Mouse (Mus musculus) mouse embryonic stem cell (cell line): ENCODE measurements around the gene Cdca8.

Source experiments
- in situ Hi-C, 2 experiments: fragments of 300-500 bp; cut with MboI; formaldehyde crosslinking; loops; 1 replicate in 1 of 2; 3 replicates in 1 of 2; pipeline ENCODE4 v1.14.3; 2019 to 2020; ENCODE audit warnings: low sequenced_read_pairs in 2 of 2, low pct_unique_long_range_greater_than_20kb in 1 of 2, mixed read lengths in 1 of 2; ENCODE audit not compliant: unreplicated experiment in 1 of 2

Gene Cdca8

GRCm38 (mm10) chr4:124893769-124894168, 45.3 kb downstream of the Cdca8 start:
- in situ Hi-C loops: no loop called here

DNA sequence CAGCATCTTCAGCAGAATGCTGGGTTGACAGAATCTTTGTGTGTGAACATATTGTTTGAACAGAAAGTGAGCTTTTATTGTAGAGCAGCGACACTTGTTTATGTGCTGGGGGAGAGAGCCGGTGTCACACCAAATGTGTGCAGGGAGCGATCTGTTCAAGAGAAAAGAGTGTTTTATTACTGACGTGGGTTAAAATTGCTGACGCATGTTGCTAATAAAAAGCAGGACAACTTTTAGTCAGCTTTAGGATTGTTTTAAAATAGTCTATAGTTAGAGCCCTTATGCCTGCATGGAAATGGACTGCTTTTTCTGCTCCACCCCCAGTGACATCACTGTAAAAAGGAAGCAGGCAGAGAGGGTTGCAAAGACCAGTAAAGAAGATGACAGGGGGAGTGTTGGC, 48.3 kb downstream of the Cdca8 start:
- in situ Hi-C loops: no loop called here

- in situ Hi-C loops: no loop called here
Measured at GRCm38 (mm10) chr4:124889935-124890334, 49.2 kb downstream of the Cdca8 start.

DNA sequence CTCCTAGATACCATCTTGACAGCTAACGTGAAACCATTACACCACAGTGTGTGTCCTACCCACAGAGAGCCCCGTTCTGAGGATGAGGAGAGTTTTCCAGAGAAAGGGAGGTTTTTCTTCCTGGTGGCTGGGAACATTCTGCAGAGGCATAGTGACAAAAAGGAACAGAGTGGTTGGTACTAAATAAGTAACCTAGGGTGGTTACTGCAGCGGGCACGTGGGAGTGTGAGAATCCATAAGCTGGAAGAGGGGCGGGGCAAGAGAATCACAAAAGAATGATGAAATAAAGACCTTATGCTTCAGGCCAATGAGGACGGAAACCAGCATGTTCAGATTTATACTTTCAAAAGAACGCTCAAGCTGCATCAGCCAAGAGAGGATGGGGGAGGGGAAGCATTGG, 50.4 kb downstream of the Cdca8 start:
- in situ Hi-C loops: no loop called here

- in situ Hi-C loops: no loop called here
Measured at GRCm38 (mm10) chr4:124882151-124882729, 56.9 kb downstream of the Cdca8 start.

GRCm38 (mm10) chr4:124881341-124881908, 57.7 kb downstream of the Cdca8 start:
- in situ Hi-C loops: no loop called here

GRCm38 (mm10) chr4:124880599-124880998, 58.5 kb downstream of the Cdca8 start, which contains the start of gene Epha10:
Epha10 (plus strand) TSS chr4:124880899.
- in situ Hi-C loops: no loop called here

- in situ Hi-C loops: no loop called here
Measured at GRCm38 (mm10) chr4:124872719-124873118, 66.4 kb downstream of the Cdca8 start.
